Mouse (Mus musculus) heart, postnatal 0 days (tissue): Measurements from ENCODE around the gene Pan2. TPM values are rescaled to one million over a fixed set of nuclear protein-coding genes. Genes with fewer than 3 reads are reported as not detected.
"Not testable (repeated sequence)": the region's sequence is repeated elsewhere in the genome, so short reads cannot be mapped to it uniquely, and the experiment has no call there.

Experiments
- ATAC-seq: fragments of 200-750 bp; cut with Nextera tagmentation; 2 replicates; pipeline ENCODE4 v1.8.0; 2017; ENCODE audit warnings: low read depth, moderate number of reproducible peaks, moderate library complexity; ENCODE audit not compliant: insufficient read depth
- DNase-seq: peaks from one replicate; pipeline ENCODE4 v3.0.0-alpha.2; 2016; ENCODE audit warnings: low spot score
- H3K27ac ChIP-seq: fragments of 300-500 bp; sonication (generic); 2 replicates; pipeline ENCODE4 v1.5.1; 2014; ENCODE audit warnings: low read depth, mild to moderate bottlenecking
- H3K27me3 ChIP-seq: fragments of 300-500 bp; sonication (generic); 2 replicates; pipeline ENCODE4 v1.6.1; 2014; ENCODE audit warnings: low read length, mixed read lengths; ENCODE audit not compliant: control insufficient read depth, insufficient read depth
- H3K36me3 ChIP-seq: fragments of 300-500 bp; sonication (generic); replicated peaks from 2 replicates; pipeline ENCODE4 v1.6.1; 2014; ENCODE audit warnings: low read length, mixed read lengths; ENCODE audit not compliant: control insufficient read depth, insufficient read depth
- H3K4me1 ChIP-seq: fragments of 300-500 bp; sonication (generic); 2 replicates; pipeline ENCODE4 v1.6.1; 2014; ENCODE audit warnings: antibody characterized with exemption; ENCODE audit not compliant: control insufficient read depth, insufficient read depth
- H3K4me2 ChIP-seq: fragments of 300-500 bp; sonication (generic); 2 replicates; pipeline ENCODE4 v1.6.1; 2014; ENCODE audit warnings: low read depth, mild to moderate bottlenecking, low read length, moderate library complexity
- H3K4me3 ChIP-seq: fragments of 300-500 bp; sonication (generic); 2 replicates; pipeline ENCODE4 v1.5.1; 2014; ENCODE audit warnings: low read depth, low read length
- H3K9ac ChIP-seq: fragments of 300-500 bp; sonication (generic); replicated peaks from 2 replicates; pipeline ENCODE4 v1.6.1; 2014; ENCODE audit warnings: low read depth, low read length, mixed read lengths
- H3K9me3 ChIP-seq: fragments of 300-500 bp; sonication (generic); replicated peaks from 2 replicates; pipeline ENCODE4 v1.6.1; 2016; ENCODE audit warnings: low read length; ENCODE audit not compliant: control insufficient read depth
- CTCF ChIP-seq: IDR thresholded peaks from 2 replicates; pipeline ENCODE4 v1.5.1; 2016; ENCODE audit warnings: antibody characterized with exemption, control low read depth, low read depth
- EP300 ChIP-seq: IDR thresholded peaks from 2 replicates; pipeline ENCODE4 v1.6.1; 2016; ENCODE audit warnings: antibody characterized with exemption, low read depth
- WGBS: fragments of 180-500 bp; shearing (Covaris S2); extraction: QIAGEN DNeasy Blood & Tissue Kit; methylation state at CpG from one replicate; pipeline ENCODE4 v1.1.7; 2014; 5-methylcytosine and 5-hydroxymethylcytosine counted together
- polyA plus RNA-seq: library from polyadenylated mRNA; unstranded; fragments of >200 nt; fragmentation: Nextera tagmentation; extraction: Ambion mirVana; gene quantifications from 2 replicates; pipeline ENCODE4 v1.2.1, GENCODE M21; 2015
- total RNA-seq: library from RNA; depleted of rRNA; stranded (reverse); fragments of >200 nt; gene quantifications from 2 replicates; pipeline ENCODE4 v1.2.3, GENCODE M21; 2014; ENCODE audit warnings: low replicate concordance

Gene Pan2
- total and polyA plus RNA-seq, 2 experiments from 2014 or later = 13.4 to 24.1 TPM

- peak overlapping the region; percentile 88; the same call in 1 of the 2 replicates for H3K4me3 ChIP-seq
- TF ChIP-seq CTCF (no peak), EP300 (no peak)
- 88% methylated on average over 16 of the region's 16 CpGs for WGBS
- ATAC-seq = no peak
- no peak for DNase-seq
- H3K4me1 ChIP-seq = peaks cover 9% of the 10 kb centered on the region; the same call in 1 of the 2 replicates
- no peaks in the 10 kb centered on the region for H3K27me3 ChIP-seq
- H3K36me3 ChIP-seq = no peaks in the 10 kb centered on the region
- peak overlapping the region; percentile 58; the same call in 1 of the 2 replicates for H3K27ac ChIP-seq
- H3K4me2 ChIP-seq = peak overlapping the region; percentile 74; the same call in 1 of the 2 replicates
- no peaks in the 10 kb centered on the region for H3K9me3 ChIP-seq
- 0 out of 2 replicates have a peak overlapping the region, but pooled peaks have one; percentile 78 for H3K9ac ChIP-seq
Observed at GRCm38 (mm10) chr10:128269206-128269910, 33.8 kb upstream of the Pan2 start.

GRCm38 (mm10) chr10:128270287-128270841 lies 32.8 kb upstream of the Pan2 start, which contains the start of gene Stat2:
Stat2 (plus strand) TSS chr10:128270559.
- H3K36me3 ChIP-seq = no peaks in the 10 kb centered on the region
- H3K4me3 ChIP-seq = peak within 1 kb of the TSS; percentile 88
- TF ChIP-seq EP300 (no peak), CTCF (no peak)
- H3K9me3 ChIP-seq = no peaks in the 10 kb centered on the region
- WGBS = 1% methylated on average over 43 of the region's 43 CpGs
- H3K4me1 ChIP-seq = peaks cover 9% of the 10 kb centered on the region; the same call in 1 of the 2 replicates
- DNase-seq (peak; percentile 98), ATAC-seq (peak; percentile 100)
- H3K4me2 ChIP-seq = peak within 1 kb of the TSS; percentile 74
- no peaks in the 10 kb centered on the region for H3K27me3 ChIP-seq
- H3K9ac ChIP-seq = peak within 1 kb of the TSS; percentile 78
- H3K27ac ChIP-seq = peak within 1 kb of the TSS; percentile 88

GRCm38 (mm10) chr10:128270866-128271265 lies 32.3 kb upstream of the Pan2 start:
- DNase-seq (no peak), ATAC-seq (no peak)
- Histone ChIP-seq H3K4me3 (peak overlapping the region; percentile 88), H3K9ac (peak overlapping the region; percentile 78), H3K9me3 (no peaks in the 10 kb centered on the region), H3K27ac (peak overlapping the region; percentile 88), H3K36me3 (no peaks in the 10 kb centered on the region), H3K4me1 (peaks cover 9% of the 10 kb centered on the region; the same call in 1 of the 2 replicates), H3K27me3 (no peaks in the 10 kb centered on the region), H3K4me2 (peak overlapping the region; percentile 74)
- WGBS = 36% methylated on average over 7 of the region's 7 CpGs
- TF ChIP-seq CTCF = no peak
- TF ChIP-seq EP300 = no peak

GRCm38 (mm10) chr10:128271883-128272282 lies 31.3 kb upstream of the Pan2 start:
- TF ChIP-seq CTCF (peak; percentile 33), EP300 (no peak)
- Histone ChIP-seq H3K36me3 (peaks cover 6% of the 10 kb centered on the region), H3K4me3 (no peak overlapping the region), H3K9me3 (no peaks in the 10 kb centered on the region), H3K27ac (no peak overlapping the region), H3K4me2 (peak overlapping the region; percentile 31; the same call in 1 of the 2 replicates), H3K9ac (no peak overlapping the region), H3K27me3 (no peaks in the 10 kb centered on the region), H3K4me1 (peaks cover 9% of the 10 kb centered on the region; the same call in 1 of the 2 replicates)
- ATAC-seq (no peak), DNase-seq (no peak)
- WGBS = 61% methylated on average over 2 of the region's 2 CpGs

- 95% methylated on average over 3 of the region's 7 CpGs for WGBS
- H3K27ac ChIP-seq, H3K4me3 ChIP-seq, DNase-seq, H3K9ac ChIP-seq, H3K4me1 ChIP-seq, H3K4me2 ChIP-seq, ATAC-seq, H3K27me3 ChIP-seq, H3K9me3 ChIP-seq: not testable (repeated sequence)
- H3K36me3 ChIP-seq = peaks cover 17% of the 10 kb centered on the region
Observed at GRCm38 (mm10) chr10:128272819-128273439, 30.2 kb upstream of the Pan2 start.

- H3K27me3 ChIP-seq, H3K4me1 ChIP-seq, H3K27ac ChIP-seq, H3K4me3 ChIP-seq, H3K4me2 ChIP-seq, DNase-seq, H3K9me3 ChIP-seq, ATAC-seq, H3K9ac ChIP-seq: not testable (repeated sequence)
- whole genome bisulfite sequencing = 88% methylated on average over 1 of the region's 1 CpGs
- H3K36me3 ChIP-seq = peaks cover 35% of the 10 kb centered on the region
Observed at GRCm38 (mm10) chr10:128275374-128275773, 27.8 kb upstream of the Pan2 start.
